Mouse (Mus musculus) hindbrain, embryonic 10.5 days (tissue): ENCODE measurements around the gene Gm49510. TPM values are rescaled to one million over a fixed set of nuclear protein-coding genes. Genes with fewer than 3 reads are reported as not detected.

Source experiments
- DNase-seq: peaks from one replicate; pipeline ENCODE4 v3.0.0-alpha.2; 2017; ENCODE audit warnings: low spot score
- H3K27ac ChIP-seq: fragments of 300-500 bp; sonication (generic); 2 replicates; pipeline ENCODE4 v1.5.1; 2016; ENCODE audit warnings: mild to moderate bottlenecking, moderate library complexity
- H3K27me3 ChIP-seq: fragments of 300-500 bp; sonication (generic); 2 replicates; pipeline ENCODE4 v1.6.1; 2016; ENCODE audit warnings: mild to moderate bottlenecking; ENCODE audit not compliant: poor library complexity, insufficient read depth, severe bottlenecking
- H3K36me3 ChIP-seq: fragments of 300-500 bp; sonication (generic); 2 replicates; pipeline ENCODE4 v1.6.1; 2016; ENCODE audit warnings: mild to moderate bottlenecking, moderate library complexity
- H3K4me1 ChIP-seq: fragments of 300-500 bp; sonication (generic); replicated peaks from 2 replicates; pipeline ENCODE4 v1.6.1; 2016; ENCODE audit warnings: mild to moderate bottlenecking
- H3K4me3 ChIP-seq: fragments of 300-500 bp; sonication (generic); 2 replicates; pipeline ENCODE4 v1.5.1; 2016; ENCODE audit warnings: mild to moderate bottlenecking, moderate library complexity
- H3K9me3 ChIP-seq: fragments of 300-500 bp; sonication (generic); 2 replicates; pipeline ENCODE4 v1.6.1; 2016; ENCODE audit warnings: mild to moderate bottlenecking, moderate library complexity
- WGBS: fragments of 180-500 bp; shearing (Covaris S2); methylation state at CpG from one replicate; pipeline ENCODE4 v1.1.7; 2016; 5-methylcytosine and 5-hydroxymethylcytosine counted together
- polyA plus RNA-seq: library from polyadenylated mRNA; unstranded; fragments of >200 nt; fragmentation: Nextera tagmentation; extraction: Ambion mirVana; gene quantifications from 2 replicates; pipeline ENCODE4 v1.2.1, GENCODE M21; 2016

Gene Gm49510
- polyA plus RNA-seq, 1 experiment from 2014 or later: 0.38 TPM

DNA sequence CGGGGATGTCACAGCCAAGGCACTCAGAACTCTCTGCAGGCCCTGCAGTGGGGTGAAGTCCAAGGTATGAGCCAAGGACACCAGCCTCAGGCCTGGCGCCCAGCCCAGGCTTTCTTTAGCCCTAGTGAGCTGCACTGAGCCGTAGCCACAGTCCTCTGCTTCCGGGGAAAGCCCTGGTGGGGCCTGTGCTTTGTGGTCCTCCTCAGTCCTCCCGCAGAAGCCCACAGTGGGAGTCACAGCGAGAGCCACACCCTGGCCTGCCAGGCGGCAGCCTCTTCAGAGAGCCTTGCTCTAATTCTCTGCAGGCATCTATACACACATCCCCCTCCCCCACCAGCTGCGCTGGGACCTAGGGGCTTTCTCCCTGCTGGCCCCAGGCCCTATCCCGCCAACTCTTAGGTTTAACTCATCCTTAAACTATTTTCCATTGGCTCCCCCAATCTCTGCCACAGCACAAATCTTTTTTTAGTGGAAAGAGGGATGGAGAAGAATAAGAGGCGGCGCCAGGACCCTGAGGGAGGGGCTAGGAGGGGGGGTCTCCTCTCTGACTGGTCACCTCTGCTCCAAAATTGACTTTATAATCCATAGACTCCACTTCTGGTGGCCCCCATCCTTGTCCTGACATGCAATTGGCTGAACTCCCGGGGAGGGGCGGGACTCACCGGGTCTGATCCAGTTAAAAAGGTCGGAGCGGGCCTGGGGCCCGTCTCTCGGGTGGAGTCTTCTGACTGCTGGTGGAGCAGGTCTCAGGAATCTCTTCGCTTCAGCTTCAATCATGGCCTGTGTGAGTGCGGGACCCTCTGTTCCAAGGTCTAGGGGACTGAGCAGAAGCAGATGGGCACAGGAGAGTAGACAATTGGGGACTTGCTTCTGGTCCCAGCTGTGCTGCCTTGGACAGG lies 26.8 kb downstream of the Gm49510 start, which contains the start of gene Lgals1:
Gene Lgals1 (plus strand): TSS at position 705 of the 899 bp plus-strand sequence.
- H3K4me3 ChIP-seq: peak within 1 kb of the TSS; percentile 47
- peaks cover 15% of the 10 kb centered on the region for H3K27me3 ChIP-seq
- peak; percentile 84 for DNase-seq
- no peaks in the 10 kb centered on the region for H3K9me3 ChIP-seq
- H3K36me3 ChIP-seq: peaks cover 11% of the 10 kb centered on the region; the same call in 1 of the 2 replicates
- 9% methylated on average over 20 of the region's 20 CpGs for WGBS
- peaks cover 47% of the 10 kb centered on the region for H3K4me1 ChIP-seq
- peak within 1 kb of the TSS; percentile 76 for H3K27ac ChIP-seq

DNA sequence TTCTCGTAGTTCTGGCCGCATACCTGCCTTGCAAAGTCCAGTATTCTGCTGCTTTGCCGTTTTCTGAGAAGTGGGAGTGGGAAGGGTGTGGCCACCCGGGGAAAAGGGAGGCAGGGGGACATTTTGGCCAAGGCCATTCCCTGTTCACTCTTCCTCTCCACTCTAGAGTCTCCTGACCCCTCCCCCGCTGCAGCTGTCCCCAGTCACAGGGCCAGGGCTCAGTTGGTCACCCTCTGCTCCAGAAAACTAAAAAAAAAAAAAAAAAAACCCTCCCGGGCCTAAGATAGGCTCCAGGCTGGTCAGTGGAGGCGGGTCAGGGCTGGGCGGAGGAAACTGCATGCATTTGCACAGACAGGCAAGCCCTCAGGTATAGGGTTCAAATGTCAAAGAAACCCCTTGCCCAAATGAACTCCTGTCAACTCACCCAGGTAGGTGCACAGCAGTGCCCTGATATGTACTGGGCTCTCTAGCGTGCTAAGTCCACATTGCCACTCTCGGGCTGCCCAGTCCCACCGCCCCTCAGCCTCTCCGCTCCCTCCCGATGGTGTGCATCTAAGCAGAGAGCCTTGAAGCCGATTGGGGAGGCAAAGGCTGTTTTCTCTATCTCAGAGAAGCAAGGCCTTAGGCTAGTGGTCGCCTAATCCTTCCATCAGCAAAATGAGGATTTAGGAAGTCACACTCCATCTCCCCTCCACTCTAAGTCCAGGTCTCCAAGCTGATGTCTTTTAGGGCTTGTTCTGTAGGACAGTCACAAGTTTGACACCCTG lies 27.7 kb downstream of the Gm49510 start:
- Histone ChIP-seq H3K27me3 (peaks cover 15% of the 10 kb centered on the region), H3K4me3 (peak overlapping the region; percentile 47), H3K9me3 (no peaks in the 10 kb centered on the region), H3K27ac (peak overlapping the region; percentile 76), H3K4me1 (peaks cover 47% of the 10 kb centered on the region), H3K36me3 (peaks cover 11% of the 10 kb centered on the region; the same call in 1 of the 2 replicates)
- WGBS: 20% methylated on average over 15 of the region's 15 CpGs
- DNase-seq: peak; percentile 29

DNA sequence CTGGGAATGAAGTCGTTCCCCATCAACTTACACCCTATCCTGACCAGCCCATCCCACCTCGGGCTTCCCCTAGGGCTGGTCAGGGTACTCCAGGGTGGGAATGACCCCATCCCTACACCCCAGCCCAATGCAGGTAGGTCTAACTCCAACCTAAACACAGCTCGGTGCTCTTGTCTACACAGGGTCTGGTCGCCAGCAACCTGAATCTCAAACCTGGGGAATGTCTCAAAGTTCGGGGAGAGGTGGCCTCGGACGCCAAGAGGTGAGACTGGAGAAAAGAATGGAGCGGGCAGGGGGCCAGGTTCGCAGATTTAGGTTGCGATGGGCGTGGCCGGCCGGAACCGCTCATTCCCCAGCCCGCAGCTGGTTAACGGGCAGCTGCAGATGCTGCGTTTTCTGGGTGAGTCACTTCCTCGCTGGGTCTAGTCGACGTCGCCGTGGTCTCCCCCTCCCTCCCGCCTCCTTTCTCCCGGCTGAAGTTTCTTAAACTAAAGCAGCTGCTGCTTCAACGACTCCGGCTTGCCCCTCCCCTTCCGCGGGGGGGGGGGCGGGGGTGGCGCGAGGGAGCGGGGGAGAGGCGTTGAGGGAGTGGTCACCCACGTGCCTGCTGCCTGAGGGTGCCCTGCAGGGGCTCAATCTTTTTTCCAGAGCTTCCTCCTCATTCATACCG lies 28.5 kb downstream of the Gm49510 start:
- peaks cover 15% of the 10 kb centered on the region for H3K27me3 ChIP-seq
- peak; percentile 83 for DNase-seq
- peaks cover 47% of the 10 kb centered on the region for H3K4me1 ChIP-seq
- no peaks in the 10 kb centered on the region for H3K9me3 ChIP-seq
- WGBS: under 1% methylated on average over 32 of the region's 35 CpGs
- H3K36me3 ChIP-seq: peaks cover 11% of the 10 kb centered on the region; the same call in 1 of the 2 replicates
- H3K27ac ChIP-seq: peak overlapping the region; percentile 76
- peak overlapping the region; percentile 47 for H3K4me3 ChIP-seq

DNA sequence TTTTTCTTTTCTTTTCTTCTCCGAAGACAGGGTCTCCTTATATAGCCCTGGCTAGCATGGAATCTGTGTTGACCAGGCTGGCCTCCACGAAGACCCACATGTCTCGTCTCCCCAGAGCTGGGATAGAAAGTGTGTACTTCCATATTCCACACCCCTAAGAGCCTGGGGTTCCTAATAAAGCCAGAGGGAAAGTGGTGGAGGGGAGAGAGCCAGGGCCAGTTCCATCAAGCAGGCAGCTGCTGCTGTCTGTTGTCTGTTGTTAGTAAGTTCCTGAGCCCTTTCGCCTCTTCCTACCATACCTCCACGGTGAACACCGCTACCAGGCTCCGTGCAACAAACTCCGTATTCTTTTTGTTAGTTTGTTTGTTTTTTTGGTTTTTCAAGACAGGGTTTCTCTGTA lies 29.1 kb downstream of the Gm49510 start:
- 52% methylated on average over 8 of the region's 8 CpGs for WGBS
- Histone ChIP-seq H3K27ac (peak overlapping the region; percentile 76), H3K36me3 (peaks cover 11% of the 10 kb centered on the region; the same call in 1 of the 2 replicates), H3K9me3 (no peaks in the 10 kb centered on the region), H3K4me1 (peaks cover 45% of the 10 kb centered on the region), H3K27me3 (peaks cover 15% of the 10 kb centered on the region), H3K4me3 (peak overlapping the region; percentile 47; the same call in 1 of the 2 replicates)
- DNase-seq: no peak

DNA sequence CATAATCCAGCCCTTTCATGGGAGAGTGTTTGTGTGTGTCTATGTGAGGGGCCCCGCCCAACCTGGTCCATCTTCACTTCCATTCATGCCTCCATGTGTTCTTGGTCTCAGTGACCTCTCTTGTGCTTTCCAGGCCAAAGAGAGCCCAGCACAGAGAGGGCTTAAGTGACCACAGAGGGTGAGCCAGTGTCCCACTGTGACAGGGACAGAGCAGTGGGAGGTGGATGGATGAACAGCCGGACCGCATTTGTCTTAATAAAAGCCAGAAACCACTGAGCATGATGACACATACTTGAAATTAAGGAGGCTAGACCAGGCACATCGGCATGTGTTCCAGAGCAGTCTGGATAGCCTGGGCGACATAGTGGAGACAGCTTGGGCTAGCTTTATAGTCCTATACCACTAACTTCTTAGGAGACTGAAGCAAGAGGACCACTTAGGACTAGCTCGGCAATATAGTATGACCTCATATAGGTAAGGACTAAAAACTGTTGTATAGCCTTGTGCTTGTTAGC lies 30.8 kb downstream of the Gm49510 start:
- DNase-seq: no peak

DNA sequence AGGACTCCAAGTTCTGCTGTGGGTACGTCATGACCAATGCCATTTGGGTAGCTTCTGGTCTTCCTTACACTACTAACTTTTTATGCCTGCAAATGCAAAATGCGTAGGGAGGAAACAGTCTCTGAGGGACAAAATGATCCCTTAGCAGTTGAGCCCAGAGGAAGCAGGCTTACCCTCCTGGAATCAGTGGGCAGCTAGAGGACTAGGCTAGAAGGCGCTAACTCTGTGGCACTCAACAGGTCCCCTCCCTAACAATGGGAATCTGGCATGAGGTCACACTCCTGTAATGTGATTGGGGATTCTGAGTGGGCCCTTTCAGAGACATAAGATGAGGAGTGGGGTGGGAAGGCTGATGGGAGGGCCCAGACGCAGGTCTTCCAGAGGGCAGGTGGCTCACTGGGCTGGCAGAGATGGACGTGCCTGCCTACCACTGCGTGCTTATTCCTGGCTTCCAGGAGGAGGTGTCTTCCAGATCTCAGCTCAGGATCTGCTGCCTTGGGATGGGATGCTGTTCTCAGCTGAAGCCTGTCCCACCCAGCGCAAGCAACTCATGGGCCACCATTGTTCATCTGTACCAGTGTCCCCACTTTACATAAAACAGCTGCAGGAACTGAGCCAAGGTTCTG lies 31.4 kb downstream of the Gm49510 start:
- H3K9me3 ChIP-seq: no peaks in the 10 kb centered on the region
- 91% methylated on average over 7 of the region's 7 CpGs for WGBS
- no peak overlapping the region for H3K4me3 ChIP-seq
- H3K36me3 ChIP-seq: peaks cover 11% of the 10 kb centered on the region; the same call in 1 of the 2 replicates
- H3K27me3 ChIP-seq: peaks cover 15% of the 10 kb centered on the region
- DNase-seq: no peak
- peaks cover 37% of the 10 kb centered on the region for H3K4me1 ChIP-seq
- no peak overlapping the region for H3K27ac ChIP-seq

More for the DNA sequence above, 30.8 kb downstream of the Gm49510 start:
- 88% methylated on average over 6 of the region's 6 CpGs for WGBS
- Histone ChIP-seq H3K4me3 (no peak overlapping the region), H3K27me3 (peaks cover 15% of the 10 kb centered on the region), H3K27ac (no peak overlapping the region), H3K4me1 (peaks cover 37% of the 10 kb centered on the region), H3K9me3 (no peaks in the 10 kb centered on the region), H3K36me3 (peaks cover 11% of the 10 kb centered on the region; the same call in 1 of the 2 replicates)

DNA sequence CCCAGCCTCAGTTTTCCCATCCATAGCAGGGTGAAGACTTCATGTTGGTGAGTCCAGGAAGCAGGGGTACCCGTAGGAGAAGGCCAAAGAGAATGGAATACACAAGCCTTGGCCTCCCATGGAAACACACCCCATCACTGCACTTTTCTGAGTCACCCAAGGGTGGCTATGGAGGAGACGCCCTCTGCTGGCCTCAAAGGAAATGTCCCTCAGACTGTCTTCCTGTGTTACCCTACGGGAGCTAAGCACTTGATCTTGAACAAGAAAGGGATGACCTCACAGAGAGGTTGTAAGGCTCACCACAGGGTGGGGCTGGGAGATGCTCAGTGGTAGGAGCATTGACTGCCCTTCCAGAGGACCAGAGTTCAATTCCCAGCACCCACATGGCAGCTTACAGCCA lies 32.1 kb downstream of the Gm49510 start:
- H3K4me3 ChIP-seq: no peak overlapping the region
- peaks cover 15% of the 10 kb centered on the region for H3K36me3 ChIP-seq
- no peaks in the 10 kb centered on the region for H3K9me3 ChIP-seq
- WGBS: 30% methylated on average over 3 of the region's 3 CpGs
- no peak overlapping the region for H3K27ac ChIP-seq
- DNase-seq: peak; percentile 16
- peaks cover 14% of the 10 kb centered on the region for H3K27me3 ChIP-seq
- peaks cover 37% of the 10 kb centered on the region for H3K4me1 ChIP-seq

DNA sequence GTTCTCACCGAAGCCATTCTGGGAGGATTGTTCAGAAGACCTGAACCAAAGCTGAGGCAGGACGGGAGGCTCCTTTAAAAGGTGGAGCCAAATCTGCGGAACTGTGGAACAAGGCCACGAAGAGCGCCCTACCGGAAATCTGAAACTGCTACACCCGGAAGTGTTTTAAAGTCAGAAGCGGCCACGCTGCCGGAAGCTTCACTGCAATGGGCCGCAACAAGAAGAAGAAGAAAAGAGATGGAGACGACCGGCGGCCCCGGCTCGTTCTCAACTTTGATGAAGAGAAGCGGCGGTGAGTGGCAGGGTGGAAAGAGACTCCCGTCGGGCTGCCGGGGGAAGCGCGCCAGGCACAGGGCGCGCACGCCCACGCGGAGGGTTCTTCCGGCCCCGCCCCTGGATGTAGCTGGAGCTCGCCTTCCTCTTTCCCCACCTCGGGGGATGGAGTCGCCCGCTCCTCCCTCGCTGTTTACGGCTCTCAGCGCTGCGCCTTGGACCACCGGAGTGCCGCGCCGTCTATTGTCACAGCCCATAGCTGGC lies 35.4 kb downstream of the Gm49510 start, which contains the start of gene Nol12:
Gene Nol12 (plus strand): TSS at position 150 of the 537 bp plus-strand sequence.
- WGBS: under 1% methylated on average over 42 of the region's 42 CpGs
- Histone ChIP-seq H3K27me3 (no peaks in the 10 kb centered on the region), H3K4me3 (peak within 1 kb of the TSS; percentile 92), H3K4me1 (peaks cover 22% of the 10 kb centered on the region), H3K9me3 (no peaks in the 10 kb centered on the region), H3K27ac (peak within 1 kb of the TSS; percentile 92), H3K36me3 (peaks cover 40% of the 10 kb centered on the region)
- peak; percentile 90 for DNase-seq

DNA sequence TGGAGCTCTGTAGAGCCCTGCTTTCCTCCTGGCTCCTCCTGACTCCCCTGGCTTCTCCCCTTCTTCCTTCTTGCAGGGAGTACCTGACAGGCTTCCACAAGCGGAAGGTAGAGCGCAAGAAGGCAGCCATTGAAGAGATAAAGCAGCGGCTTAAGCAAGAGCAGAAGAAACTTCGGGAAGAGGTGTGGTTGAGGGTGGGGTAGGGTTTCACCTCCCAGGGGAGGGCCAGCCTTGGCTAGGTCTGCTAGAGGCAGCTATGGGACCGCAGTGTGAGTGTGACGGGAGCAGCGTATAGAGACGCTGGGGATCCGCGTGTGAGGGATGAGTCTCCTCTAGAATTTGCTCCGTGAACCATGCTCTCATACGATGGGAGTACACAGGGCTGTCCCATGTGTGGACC lies 36.9 kb downstream of the Gm49510 start:
- 0 out of 2 replicates have a peak overlapping the region, but pooled peaks have one; percentile 8 for H3K27ac ChIP-seq
- no peak for DNase-seq
- peak overlapping the region; percentile 92 for H3K4me3 ChIP-seq
- H3K36me3 ChIP-seq: peaks cover 53% of the 10 kb centered on the region
- H3K4me1 ChIP-seq: peaks cover 22% of the 10 kb centered on the region
- no peaks in the 10 kb centered on the region for H3K9me3 ChIP-seq
- WGBS: 92% methylated on average over 12 of the region's 12 CpGs
- H3K27me3 ChIP-seq: no peaks in the 10 kb centered on the region

DNA sequence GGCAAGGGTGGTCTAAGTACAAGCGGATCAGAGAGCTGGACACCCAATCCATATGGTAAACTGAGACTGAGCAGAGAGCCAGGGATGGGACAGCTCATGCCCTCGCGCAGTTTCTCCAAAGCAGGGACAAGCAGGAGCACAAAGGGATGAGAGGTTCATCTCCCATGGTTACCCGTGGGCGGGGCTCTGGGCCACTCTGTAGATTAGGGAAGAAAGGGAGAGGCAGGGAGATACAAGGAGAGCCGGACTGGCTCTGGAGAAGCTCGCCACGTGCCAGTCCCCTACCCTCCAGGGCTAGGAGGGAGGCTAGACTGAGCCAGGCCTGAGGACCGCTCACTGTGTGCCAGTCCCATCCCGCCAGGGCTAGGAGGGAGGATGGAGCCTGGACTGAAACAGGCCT lies 37.8 kb downstream of the Gm49510 start:
- Histone ChIP-seq H3K4me3 (no peak overlapping the region), H3K9me3 (no peaks in the 10 kb centered on the region), H3K27ac (no peak overlapping the region), H3K27me3 (no peaks in the 10 kb centered on the region), H3K4me1 (peaks cover 22% of the 10 kb centered on the region), H3K36me3 (peaks cover 59% of the 10 kb centered on the region)
- WGBS: 86% methylated on average over 10 of the region's 10 CpGs
- no peak for DNase-seq

DNA sequence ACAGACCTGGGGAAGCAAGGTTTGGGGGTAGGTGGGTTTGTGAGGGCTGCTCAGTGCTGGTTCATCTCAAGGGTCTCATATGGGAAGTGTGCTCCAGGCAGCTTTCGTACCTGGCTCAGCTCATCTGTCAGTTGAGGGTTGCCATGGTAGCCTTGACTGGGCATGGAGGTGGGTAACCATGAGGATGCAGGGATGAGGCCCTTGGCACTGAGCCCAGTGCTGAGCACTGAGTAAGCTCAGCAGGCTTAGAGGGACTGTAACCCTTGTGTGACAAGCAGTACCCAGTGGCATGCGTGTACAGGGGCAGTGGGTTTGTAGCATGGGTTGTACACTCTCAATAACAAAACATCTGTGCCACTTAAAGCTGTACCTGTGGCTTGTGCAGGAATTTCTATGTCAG lies 38.5 kb downstream of the Gm49510 start:
- Histone ChIP-seq H3K27me3 (no peaks in the 10 kb centered on the region), H3K4me3 (no peak overlapping the region), H3K4me1 (peaks cover 29% of the 10 kb centered on the region), H3K9me3 (no peaks in the 10 kb centered on the region), H3K36me3 (peaks cover 59% of the 10 kb centered on the region), H3K27ac (no peak overlapping the region)
- DNase-seq: no peak
- WGBS: 93% methylated on average over 2 of the region's 2 CpGs
